Mouse (Mus musculus): ENCODE data around the gene Adap1. TPM values are rescaled to one million over a fixed set of nuclear protein-coding genes. Genes with fewer than 3 reads are reported as not detected.
"Not testable (repeated sequence)": the region's sequence is repeated elsewhere in the genome, so short reads cannot be mapped to it uniquely, and the experiment has no call there.

The Adap1 gene
- polyA plus RNA-seq, 1 experiment from 2014 or later = 8.1 TPM

GRCm38 (mm10) chr5:139344687-139345363, 19.4 kb upstream of the Adap1 start:
- Histone ChIP-seq H3K9ac (ENCODE audit: low read depth, low read length) (peak overlapping the region; percentile 78), H3K4me1 (replicated peaks; ENCODE audit: control insufficient read depth, insufficient read depth, low read length) (peaks cover 15% of the 10 kb centered on the region), H3K27me3 (replicated peaks; ENCODE audit: control insufficient read depth, insufficient read depth, low read length) (no peaks in the 10 kb centered on the region), H3K36me3 (ENCODE audit: control insufficient read depth, insufficient read depth, low read length) (peaks cover 13% of the 10 kb centered on the region), H3K9me3 (ENCODE audit: control insufficient read depth, low read length) (no peaks in the 10 kb centered on the region), H3K4me2 (peak overlapping the region; percentile 96), H3K4me3 (ENCODE audit: low read depth, low read length) (peak overlapping the region; percentile 82), H3K27ac (ENCODE audit: low read depth, low read length) (peak overlapping the region; percentile 40; the same call in 1 of the 2 replicates)
- DNase-seq (ENCODE audit: low spot score) (peak; percentile 99), ATAC-seq (replicated peaks; ENCODE audit: low FRiP score) (peak; percentile 90)
- under 1% methylated on average over 33 of the region's 33 CpGs for WGBS

- peaks cover 20% of the 10 kb centered on the region for H3K36me3 ChIP-seq (ENCODE audit: control insufficient read depth, insufficient read depth, low read length)
- peak; percentile 78 for ATAC-seq (replicated peaks; ENCODE audit: low FRiP score)
- no peaks in the 10 kb centered on the region for H3K9me3 ChIP-seq (ENCODE audit: control insufficient read depth, low read length)
- DNase-seq (ENCODE audit: low spot score) = peak; percentile 81
- H3K4me2 ChIP-seq = peak overlapping the region; percentile 96
- peak overlapping the region; percentile 40 for H3K27ac ChIP-seq (ENCODE audit: low read depth, low read length)
- WGBS = 7% methylated on average over 12 of the region's 12 CpGs
- peak overlapping the region; percentile 82 for H3K4me3 ChIP-seq (ENCODE audit: low read depth, low read length)
- no peaks in the 10 kb centered on the region for H3K27me3 ChIP-seq (replicated peaks; ENCODE audit: control insufficient read depth, insufficient read depth, low read length)
- H3K4me1 ChIP-seq (replicated peaks; ENCODE audit: control insufficient read depth, insufficient read depth, low read length) = peaks cover 11% of the 10 kb centered on the region
- H3K9ac ChIP-seq (ENCODE audit: low read depth, low read length) = peak overlapping the region; percentile 78
Observed at GRCm38 (mm10) chr5:139344021-139344686, 18.7 kb upstream of the Adap1 start.

GRCm38 (mm10) chr5:139338891-139339290, 13.5 kb upstream of the Adap1 start:
- no peak for DNase-seq (ENCODE audit: low spot score)
- Histone ChIP-seq H3K4me2 (no peak overlapping the region), H3K27ac (ENCODE audit: low read depth, low read length) (no peak overlapping the region), H3K4me3 (ENCODE audit: low read depth, low read length) (no peak overlapping the region), H3K27me3 (replicated peaks; ENCODE audit: control insufficient read depth, insufficient read depth, low read length) (no peaks in the 10 kb centered on the region), H3K9me3 (ENCODE audit: control insufficient read depth, low read length) (no peaks in the 10 kb centered on the region), H3K9ac (ENCODE audit: low read depth, low read length) (no peak overlapping the region), H3K36me3 (ENCODE audit: control insufficient read depth, insufficient read depth, low read length) (peaks cover 40% of the 10 kb centered on the region), H3K4me1 (replicated peaks; ENCODE audit: control insufficient read depth, insufficient read depth, low read length) (peaks cover 5% of the 10 kb centered on the region)
- ATAC-seq (replicated peaks; ENCODE audit: low FRiP score) = no peak
- 81% methylated on average over 11 of the region's 11 CpGs for WGBS

GRCm38 (mm10) chr5:139338403-139338802, 13.0 kb upstream of the Adap1 start:
- Histone ChIP-seq H3K27ac (ENCODE audit: low read depth, low read length) (no peak overlapping the region), H3K27me3 (replicated peaks; ENCODE audit: control insufficient read depth, insufficient read depth, low read length) (no peaks in the 10 kb centered on the region), H3K9ac (ENCODE audit: low read depth, low read length) (no peak overlapping the region), H3K4me3 (ENCODE audit: low read depth, low read length) (no peak overlapping the region), H3K36me3 (ENCODE audit: control insufficient read depth, insufficient read depth, low read length) (peaks cover 40% of the 10 kb centered on the region), H3K4me2 (no peak overlapping the region), H3K9me3 (ENCODE audit: control insufficient read depth, low read length) (no peaks in the 10 kb centered on the region), H3K4me1 (replicated peaks; ENCODE audit: control insufficient read depth, insufficient read depth, low read length) (no peaks in the 10 kb centered on the region)
- DNase-seq (ENCODE audit: low spot score) (no peak), ATAC-seq (replicated peaks; ENCODE audit: low FRiP score) (no peak)
- 72% methylated on average over 3 of the region's 3 CpGs for WGBS

- no peak overlapping the region for H3K9ac ChIP-seq (ENCODE audit: low read depth, low read length)
- WGBS = 81% methylated on average over 13 of the region's 13 CpGs
- peaks cover 40% of the 10 kb centered on the region for H3K36me3 ChIP-seq (ENCODE audit: control insufficient read depth, insufficient read depth, low read length)
- no peak overlapping the region for H3K27ac ChIP-seq (ENCODE audit: low read depth, low read length)
- DNase-seq (ENCODE audit: low spot score) (no peak), ATAC-seq (replicated peaks; ENCODE audit: low FRiP score) (no peak)
- no peak overlapping the region for H3K4me3 ChIP-seq (ENCODE audit: low read depth, low read length)
- peaks cover under 1% of the 10 kb centered on the region for H3K4me1 ChIP-seq (replicated peaks; ENCODE audit: control insufficient read depth, insufficient read depth, low read length)
- H3K9me3 ChIP-seq (ENCODE audit: control insufficient read depth, low read length) = no peaks in the 10 kb centered on the region
- H3K4me2 ChIP-seq = no peak overlapping the region
- H3K27me3 ChIP-seq (replicated peaks; ENCODE audit: control insufficient read depth, insufficient read depth, low read length) = no peaks in the 10 kb centered on the region
Observed at GRCm38 (mm10) chr5:139337826-139338370, 12.5 kb upstream of the Adap1 start.

GRCm38 (mm10) chr5:139335634-139336033, 10.2 kb upstream of the Adap1 start:
- WGBS = 86% methylated on average over 4 of the region's 4 CpGs
- DNase-seq (ENCODE audit: low spot score) (no peak), ATAC-seq (replicated peaks; ENCODE audit: low FRiP score) (no peak)
- Histone ChIP-seq H3K4me2 (no peak overlapping the region), H3K9me3 (ENCODE audit: control insufficient read depth, low read length) (no peaks in the 10 kb centered on the region), H3K27ac (ENCODE audit: low read depth, low read length) (no peak overlapping the region), H3K36me3 (ENCODE audit: control insufficient read depth, insufficient read depth, low read length) (peaks cover 30% of the 10 kb centered on the region; the same call in 1 of the 2 replicates), H3K27me3 (replicated peaks; ENCODE audit: control insufficient read depth, insufficient read depth, low read length) (no peaks in the 10 kb centered on the region), H3K4me1 (replicated peaks; ENCODE audit: control insufficient read depth, insufficient read depth, low read length) (peaks cover 11% of the 10 kb centered on the region), H3K4me3 (ENCODE audit: low read depth, low read length) (no peak overlapping the region), H3K9ac (ENCODE audit: low read depth, low read length) (no peak overlapping the region)

GRCm38 (mm10) chr5:139334394-139334793, 9.0 kb upstream of the Adap1 start:
- WGBS = 78% methylated on average over 10 of the region's 10 CpGs
- not testable (repeated sequence) for H3K4me2 ChIP-seq; ATAC-seq (replicated peaks; ENCODE audit: low FRiP score); H3K9me3 ChIP-seq (ENCODE audit: control insufficient read depth, low read length); H3K27me3 ChIP-seq (replicated peaks; ENCODE audit: control insufficient read depth, insufficient read depth, low read length); DNase-seq (ENCODE audit: low spot score); H3K4me3 ChIP-seq (ENCODE audit: low read depth, low read length); H3K9ac ChIP-seq (ENCODE audit: low read depth, low read length); H3K27ac ChIP-seq (ENCODE audit: low read depth, low read length)
- Histone ChIP-seq H3K4me1 (replicated peaks; ENCODE audit: control insufficient read depth, insufficient read depth, low read length) (peaks cover 11% of the 10 kb centered on the region), H3K36me3 (ENCODE audit: control insufficient read depth, insufficient read depth, low read length) (peaks cover 23% of the 10 kb centered on the region; the same call in 1 of the 2 replicates)

- DNase-seq (ENCODE audit: low spot score) (no peak), ATAC-seq (replicated peaks; ENCODE audit: low FRiP score) (no peak)
- H3K27me3 ChIP-seq (replicated peaks; ENCODE audit: control insufficient read depth, insufficient read depth, low read length) = no peaks in the 10 kb centered on the region
- H3K36me3 ChIP-seq (ENCODE audit: control insufficient read depth, insufficient read depth, low read length) = peaks cover 14% of the 10 kb centered on the region; the same call in 1 of the 2 replicates
- H3K9ac ChIP-seq (ENCODE audit: low read depth, low read length) = no peak overlapping the region
- H3K9me3 ChIP-seq (ENCODE audit: control insufficient read depth, low read length) = no peaks in the 10 kb centered on the region
- WGBS = 87% methylated on average over 16 of the region's 16 CpGs
- H3K27ac ChIP-seq (ENCODE audit: low read depth, low read length) = no peak overlapping the region
- no peak overlapping the region for H3K4me3 ChIP-seq (ENCODE audit: low read depth, low read length)
- no peak overlapping the region for H3K4me2 ChIP-seq
- peaks cover 11% of the 10 kb centered on the region for H3K4me1 ChIP-seq (replicated peaks; ENCODE audit: control insufficient read depth, insufficient read depth, low read length)
Observed at GRCm38 (mm10) chr5:139333301-139334013, 8.0 kb upstream of the Adap1 start.
